Mouse (Mus musculus) heart, embryonic 14.5 days (tissue): Measurements from ENCODE around the gene Arpc4. TPM values are rescaled to one million over a fixed set of nuclear protein-coding genes. Genes with fewer than 3 reads are reported as not detected.

Experiments used
- ATAC-seq: fragments of 200-750 bp; cut with Nextera tagmentation; 2 replicates; pipeline ENCODE4 v1.8.0; 2017; ENCODE audit warnings: low read depth, moderate TSS enrichment; ENCODE audit not compliant: insufficient number of reproducible peaks, insufficient read depth, low FRiP score
- H3K27ac ChIP-seq, 2 experiments: fragments of 200-500 bp in 1 of 2; fragments of 300-500 bp in 1 of 2; sonication (generic) in 1 of 2; replicated peaks in 1 of 2; 2 replicates each; pipeline ENCODE4 v1.5.1; 2012 to 2014; ENCODE audit warnings: low read depth in 2 of 2, low read length in 2 of 2, control low read depth in 1 of 2, mild to moderate bottlenecking in 1 of 2, mixed read lengths in 1 of 2; ENCODE audit not compliant: control insufficient read depth in 1 of 2, insufficient read depth in 1 of 2
- H3K27me3 ChIP-seq: fragments of 300-500 bp; sonication (generic); 2 replicates; pipeline ENCODE4 v1.6.1; 2014; ENCODE audit warnings: mild to moderate bottlenecking, low read length, control low read depth; ENCODE audit not compliant: control insufficient read depth, insufficient read depth
- H3K36me3 ChIP-seq: fragments of 300-500 bp; sonication (generic); 2 replicates; pipeline ENCODE4 v1.6.1; 2014; ENCODE audit warnings: mild to moderate bottlenecking, control low read depth, low read length, mixed read lengths; ENCODE audit not compliant: control insufficient read depth, insufficient read depth
- H3K4me1 ChIP-seq, 2 experiments: fragments of 200-500 bp in 1 of 2; fragments of 300-500 bp in 1 of 2; sonication (generic) in 1 of 2; 2 replicates each; pipeline ENCODE4 v1.6.1; 2012 to 2014; ENCODE audit warnings: low read length in 2 of 2, control low read depth in 1 of 2, mixed read lengths in 1 of 2; ENCODE audit not compliant: control insufficient read depth in 2 of 2, insufficient read depth in 2 of 2
- H3K4me2 ChIP-seq: fragments of 300-500 bp; sonication (generic); 2 replicates; pipeline ENCODE4 v1.6.1; 2014; ENCODE audit warnings: mild to moderate bottlenecking, low read length
- H3K4me3 ChIP-seq, 2 experiments: fragments of 200-500 bp in 1 of 2; fragments of 300-500 bp in 1 of 2; sonication (generic) in 1 of 2; 2 replicates each; pipeline ENCODE4 v1.5.1; 2012 to 2014; ENCODE audit warnings: low read length in 2 of 2, mild to moderate bottlenecking in 2 of 2, control low read depth in 1 of 2, low read depth in 1 of 2, moderate library complexity in 1 of 2; ENCODE audit not compliant: control insufficient read depth in 1 of 2, insufficient read depth in 1 of 2
- H3K9ac ChIP-seq: fragments of 300-500 bp; sonication (generic); 2 replicates; pipeline ENCODE4 v1.6.1; 2014; ENCODE audit warnings: mild to moderate bottlenecking, low read length
- H3K9me3 ChIP-seq: fragments of 300-500 bp; sonication (generic); 2 replicates; pipeline ENCODE4 v1.6.1; 2016; ENCODE audit warnings: low read length, control low read depth; ENCODE audit not compliant: control insufficient read depth
- WGBS: fragments of 180-500 bp; shearing (Covaris S2); extraction: QIAGEN DNeasy Blood & Tissue Kit; methylation state at CpG from one replicate; pipeline ENCODE4 v1.1.7; 2014; 5-methylcytosine and 5-hydroxymethylcytosine counted together
- polyA plus RNA-seq: library from polyadenylated mRNA; unstranded; fragments of >200 nt; fragmentation: Nextera tagmentation; extraction: Ambion mirVana; gene quantifications from 2 replicates; pipeline ENCODE4 v1.2.1, GENCODE M21; 2014

The Arpc4 gene
- polyA plus RNA-seq, 1 experiment from 2014 or later, result 155 TPM

DNA sequence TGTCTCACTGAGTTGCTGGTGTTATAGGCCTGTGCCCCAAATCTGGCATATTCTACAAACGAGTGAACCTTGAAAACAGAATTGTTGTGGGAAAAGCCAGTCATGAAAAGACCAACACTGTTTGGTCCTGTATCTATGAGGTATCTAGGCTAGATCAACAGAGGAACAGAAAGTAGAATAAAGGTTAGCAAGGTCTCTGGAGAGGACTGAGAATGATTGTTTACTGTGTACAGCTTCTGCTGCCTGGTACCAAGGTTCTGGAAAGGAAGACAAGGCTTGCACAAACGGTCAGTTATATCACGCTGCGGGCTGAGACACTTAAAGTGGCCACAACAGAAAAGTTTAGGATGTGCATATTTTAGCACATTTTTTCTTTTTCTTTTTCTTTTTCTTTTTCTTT is 48.8 kb downstream of the Arpc4 start:
- H3K27ac ChIP-seq, result no peak overlapping the region
- no peak overlapping the region for H3K4me3 ChIP-seq
- no peak overlapping the region for H3K9ac ChIP-seq
- WGBS, result 95% methylated on average over 4 of the region's 4 CpGs
- no peak for ATAC-seq
- H3K4me2 ChIP-seq, result no peak overlapping the region
- H3K36me3 ChIP-seq, result no peaks in the 10 kb centered on the region
- no peaks in the 10 kb centered on the region for H3K4me1 ChIP-seq
- H3K9me3 ChIP-seq, result no peaks in the 10 kb centered on the region; the same call in 1 of the 2 replicates
- no peaks in the 10 kb centered on the region for H3K27me3 ChIP-seq

DNA sequence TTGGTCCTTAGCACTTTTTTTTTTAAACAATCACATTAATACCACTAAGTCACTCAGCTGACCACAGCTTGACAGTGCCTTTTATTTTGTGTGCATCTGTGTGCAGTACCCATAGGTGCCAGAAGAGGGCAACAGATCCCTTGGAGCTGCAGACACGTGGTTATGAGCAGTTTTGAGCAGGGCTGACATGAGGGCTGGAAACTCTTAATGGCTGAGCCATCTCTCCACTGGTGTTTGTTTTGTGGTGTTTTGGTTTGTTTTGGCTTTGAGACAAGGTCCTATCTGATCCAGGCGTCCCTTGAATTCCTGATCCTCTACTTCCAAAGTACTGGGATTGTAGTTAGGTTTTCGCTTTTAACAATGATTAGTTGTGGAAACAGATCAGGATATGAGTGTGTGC is 49.5 kb downstream of the Arpc4 start:
- Histone ChIP-seq H3K4me3 (no peak overlapping the region), H3K4me2 (no peak overlapping the region), H3K27ac (no peak overlapping the region), H3K4me1 (no peaks in the 10 kb centered on the region), H3K9me3 (no peaks in the 10 kb centered on the region; the same call in 1 of the 2 replicates), H3K36me3 (no peaks in the 10 kb centered on the region), H3K27me3 (no peaks in the 10 kb centered on the region), H3K9ac (no peak overlapping the region)
- 47% methylated on average over 3 of the region's 3 CpGs for WGBS
- no peak for ATAC-seq

DNA sequence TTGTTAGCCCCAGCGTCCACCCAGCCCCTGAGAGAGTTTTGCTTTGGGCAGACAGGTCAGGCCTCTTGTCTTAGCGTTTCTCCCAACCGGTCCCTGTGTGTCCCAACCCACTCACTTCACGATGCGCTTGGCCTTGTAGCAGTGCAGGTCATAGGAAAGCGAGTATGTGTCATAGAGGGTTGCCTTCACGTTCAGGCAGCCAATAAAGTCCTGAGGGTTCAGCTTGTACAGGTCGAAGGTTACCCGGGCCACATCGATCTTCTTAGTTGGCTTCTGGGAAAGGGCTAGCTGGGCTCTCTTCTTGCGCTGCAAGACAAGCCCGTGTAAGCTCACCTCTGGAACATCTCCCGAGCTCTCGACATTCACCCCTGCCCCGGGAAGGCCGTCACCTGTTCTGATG is 50.1 kb downstream of the Arpc4 start:
- Histone ChIP-seq H3K4me2 (no peak overlapping the region), H3K4me3 (no peak overlapping the region), H3K9me3 (no peaks in the 10 kb centered on the region; the same call in 1 of the 2 replicates), H3K27ac (no peak overlapping the region), H3K9ac (no peak overlapping the region), H3K36me3 (no peaks in the 10 kb centered on the region), H3K27me3 (no peaks in the 10 kb centered on the region), H3K4me1 (no peaks in the 10 kb centered on the region)
- WGBS, result 88% methylated on average over 16 of the region's 16 CpGs
- ATAC-seq, result no peak

DNA sequence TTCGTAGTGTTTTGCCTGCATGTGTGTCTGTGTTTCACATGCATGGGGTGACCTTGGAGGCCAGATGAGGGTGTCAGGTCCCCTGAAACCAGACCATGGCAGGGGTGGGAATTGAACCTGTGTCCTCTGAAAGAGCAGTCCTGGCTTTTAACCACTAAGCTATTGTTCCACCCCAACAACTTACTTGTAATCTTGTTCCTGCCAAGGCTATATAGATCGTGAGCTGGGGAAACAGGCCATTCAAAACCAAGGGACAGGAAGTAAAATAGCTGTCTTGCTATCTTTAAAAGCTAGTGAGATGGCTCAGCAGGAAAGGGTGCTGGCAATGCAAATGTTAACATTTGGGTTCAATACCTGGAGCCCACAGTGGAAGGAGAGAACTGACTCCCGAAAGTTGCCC is 52.0 kb downstream of the Arpc4 start:
- Histone ChIP-seq H3K9ac (no peak overlapping the region), H3K36me3 (no peaks in the 10 kb centered on the region), H3K4me2 (no peak overlapping the region), H3K27ac (no peak overlapping the region), H3K9me3 (no peaks in the 10 kb centered on the region; the same call in 1 of the 2 replicates), H3K27me3 (no peaks in the 10 kb centered on the region), H3K4me1 (no peaks in the 10 kb centered on the region), H3K4me3 (no peak overlapping the region)
- 66% methylated on average over 3 of the region's 3 CpGs for WGBS
- no peak for ATAC-seq

DNA sequence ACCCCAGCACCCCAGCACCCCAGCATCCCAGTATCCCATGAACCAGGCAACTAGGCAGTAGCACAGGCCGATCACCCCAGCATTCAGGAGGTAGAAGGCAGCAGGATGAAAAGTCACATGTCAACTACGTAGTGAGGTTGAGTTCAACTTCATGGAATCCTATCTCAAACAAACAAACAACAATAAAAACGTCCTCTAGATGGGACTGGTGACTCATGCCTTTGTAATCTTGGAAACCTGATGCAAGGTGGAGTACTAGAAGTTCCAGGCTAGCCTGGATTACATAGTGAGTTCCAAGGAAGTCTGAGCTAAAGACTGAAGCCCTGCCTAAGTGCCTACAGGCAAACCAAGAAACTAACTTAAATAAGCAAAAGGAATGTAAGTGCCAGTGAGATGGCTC is 52.9 kb downstream of the Arpc4 start:
- no peak overlapping the region for H3K9ac ChIP-seq
- ATAC-seq, result no peak
- H3K4me3 ChIP-seq, result no peak overlapping the region
- no peaks in the 10 kb centered on the region; the same call in 1 of the 2 replicates for H3K9me3 ChIP-seq
- no peaks in the 10 kb centered on the region for H3K27me3 ChIP-seq
- no peak overlapping the region for H3K27ac ChIP-seq
- no peaks in the 10 kb centered on the region for H3K36me3 ChIP-seq
- no peak overlapping the region for H3K4me2 ChIP-seq
- 54% methylated on average over 3 of the region's 3 CpGs for WGBS
- no peaks in the 10 kb centered on the region for H3K4me1 ChIP-seq

DNA sequence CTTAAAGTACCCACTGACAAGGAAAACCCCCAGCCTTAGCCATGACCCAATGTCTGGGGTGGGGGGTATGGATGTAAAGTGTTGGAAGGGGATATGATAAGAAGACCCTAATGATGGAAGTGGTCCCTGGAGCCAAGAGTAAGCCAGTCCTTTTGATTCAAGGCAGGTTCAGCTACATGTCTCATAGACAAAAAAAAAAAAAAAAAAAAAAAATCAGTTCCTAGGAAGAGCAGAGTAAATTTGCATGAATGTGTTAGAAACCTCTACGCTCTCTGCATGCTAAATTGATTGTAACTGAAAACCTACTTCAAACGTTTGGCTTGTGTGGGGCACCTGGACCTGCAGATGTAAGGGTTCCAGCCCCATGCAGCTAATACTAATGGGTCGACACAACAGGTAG is 53.9 kb downstream of the Arpc4 start:
- no peak for ATAC-seq
- Histone ChIP-seq H3K4me1 (no peaks in the 10 kb centered on the region), H3K36me3 (no peaks in the 10 kb centered on the region), H3K27ac (no peak overlapping the region), H3K27me3 (no peaks in the 10 kb centered on the region), H3K4me3 (no peak overlapping the region), H3K9me3 (no peaks in the 10 kb centered on the region; the same call in 1 of the 2 replicates), H3K9ac (no peak overlapping the region), H3K4me2 (no peak overlapping the region)
- WGBS, result 53% methylated on average over 3 of the region's 3 CpGs

DNA sequence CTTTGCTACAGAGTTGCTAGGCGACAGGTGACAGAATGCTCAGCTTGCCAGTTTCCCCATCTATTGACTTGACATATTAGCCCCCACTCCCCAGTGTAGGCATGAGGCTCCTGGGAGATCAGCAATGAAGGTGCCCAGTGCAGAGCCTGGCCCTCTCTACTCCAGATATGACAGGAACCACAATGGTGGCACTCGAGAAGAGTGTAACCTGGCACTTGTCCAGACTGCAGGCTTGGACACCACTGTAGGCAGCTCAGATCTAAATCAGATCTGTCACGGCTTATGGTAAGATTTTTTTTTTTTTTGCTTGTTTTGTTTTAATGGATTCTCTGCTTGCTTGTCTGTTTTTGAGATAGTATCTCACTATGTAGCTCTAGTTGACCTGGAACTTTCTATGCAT is 55.7 kb downstream of the Arpc4 start:
- no peaks in the 10 kb centered on the region for H3K36me3 ChIP-seq
- 69% methylated on average over 3 of the region's 3 CpGs for WGBS
- ATAC-seq, result no peak
- H3K4me3 ChIP-seq, result no peak overlapping the region
- H3K27ac ChIP-seq, result no peak overlapping the region
- no peaks in the 10 kb centered on the region for H3K9me3 ChIP-seq
- H3K9ac ChIP-seq, result no peak overlapping the region
- no peak overlapping the region for H3K4me2 ChIP-seq
- H3K27me3 ChIP-seq, result no peaks in the 10 kb centered on the region
- H3K4me1 ChIP-seq, result no peaks in the 10 kb centered on the region

DNA sequence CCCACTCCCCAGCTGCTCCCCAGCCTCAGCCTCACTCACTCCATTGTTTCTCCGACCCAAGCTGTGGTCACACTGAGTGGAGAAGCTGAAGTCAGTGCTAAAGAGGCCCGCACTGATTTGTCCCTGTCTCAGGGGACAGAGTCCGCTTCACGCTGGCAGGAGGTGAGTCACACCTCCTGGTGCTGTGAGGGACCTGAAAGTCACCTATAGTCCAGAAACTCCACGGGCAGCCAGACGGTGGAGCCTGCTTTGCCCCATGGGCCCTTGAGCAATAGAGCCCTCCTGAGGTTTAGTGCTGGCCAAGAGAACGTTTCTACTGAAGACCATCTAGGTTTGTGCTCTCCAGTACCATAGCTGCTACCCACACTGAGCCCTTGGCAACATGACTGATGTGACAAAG is 56.8 kb downstream of the Arpc4 start:
- WGBS, result 66% methylated on average over 7 of the region's 7 CpGs
- Histone ChIP-seq H3K4me1 (no peaks in the 10 kb centered on the region), H3K27me3 (no peaks in the 10 kb centered on the region), H3K9me3 (no peaks in the 10 kb centered on the region), H3K9ac (no peak overlapping the region), H3K4me3 (no peak overlapping the region), H3K36me3 (no peaks in the 10 kb centered on the region), H3K4me2 (no peak overlapping the region), H3K27ac (no peak overlapping the region)
- no peak for ATAC-seq
